ENCODE assay signal across 28 mouse cellular contexts in the genomic region with DNA sequence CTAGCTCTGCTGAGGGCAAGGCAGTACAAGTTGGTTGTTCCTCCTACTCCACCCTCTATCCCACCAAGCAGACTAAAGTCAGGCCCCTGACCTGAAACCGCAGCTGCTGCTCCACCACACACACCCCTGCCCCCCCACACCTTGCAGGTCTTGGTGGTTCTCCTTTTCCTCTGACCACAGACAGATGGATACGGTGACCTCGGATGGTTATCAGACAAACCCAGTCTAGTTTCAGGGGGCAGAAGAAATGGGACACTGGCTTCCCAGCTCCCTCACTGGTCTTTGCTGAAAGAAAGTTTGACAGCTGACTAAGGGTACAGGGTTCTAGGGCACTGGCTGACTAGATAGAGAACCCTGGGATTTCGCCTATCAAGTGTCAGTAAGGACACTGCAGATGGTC. TPM values are rescaled to one million over a fixed set of nuclear protein-coding genes. Genes with fewer than 3 reads are reported as not detected.
A peak's percentile ranks its signal among the peaks of the same experiment; 100 is the strongest.
DNase-seq lines count a peak whose midpoint lies in the region; ATAC-seq and TF ChIP-seq lines count a peak whose summit lies in the region.
"Had no signal": no experiment of that assay in that cellular context is flagged by ENCODE, and none has a peak within 500 bp of the region (broad histone marks: within the 10 kb centered on the region; RNA-seq: fewer than 3 reads in every experiment).

No protein-coding gene starts in this region.

- no peak overlapping the region for H3K4me2 ChIP-seq in liver, postnatal 0 days (ENCODE audit: low read depth, low read length)
- no peak overlapping the region for H3K4me2 ChIP-seq in liver, embryonic 11.5 days
- no peak overlapping the region for H3K4me2 ChIP-seq in intestine, embryonic 15.5 days (replicated peaks)
- H3K4me2 ChIP-seq: forebrain, embryonic 12.5 days; hindbrain, embryonic 12.5 days; liver, embryonic 15.5 days; lung, embryonic 15.5 days; midbrain, embryonic 13.5 days; stomach, embryonic 15.5 days had no signal

- no peaks in the 10 kb centered on the region for H3K27me3 ChIP-seq in liver, postnatal 0 days (ENCODE audit: insufficient read depth, low read length)
- H3K27me3 ChIP-seq in liver, embryonic 11.5 days (replicated peaks; ENCODE audit: control insufficient read depth, insufficient read depth, low read length) = no peaks in the 10 kb centered on the region; the same call in 1 of the 2 replicates
- 0 out of 2 replicates have a peak, but pooled peaks cover 6% of the 10 kb centered on the region for H3K27me3 ChIP-seq in intestine, embryonic 15.5 days (replicated peaks)
- H3K27me3 ChIP-seq: stomach, embryonic 15.5 days had no signal

- H3K9ac ChIP-seq in liver, postnatal 0 days (replicated peaks) = no peak overlapping the region
- no peak overlapping the region for H3K9ac ChIP-seq in liver, embryonic 11.5 days (ENCODE audit: low read depth, low read length)
- H3K9ac ChIP-seq in intestine, embryonic 15.5 days = peak overlapping the region; percentile 3; the same call in 1 of the 2 replicates
- H3K9ac ChIP-seq: forebrain, embryonic 12.5 days; forebrain, postnatal 0 days; hindbrain, embryonic 12.5 days; liver, embryonic 15.5 days; lung, embryonic 15.5 days; midbrain, embryonic 13.5 days; stomach, embryonic 15.5 days had no signal

- no peaks in the 10 kb centered on the region for H3K36me3 ChIP-seq in liver, postnatal 0 days (replicated peaks; ENCODE audit: insufficient read depth, low read length)
- H3K36me3 ChIP-seq in liver, embryonic 11.5 days (ENCODE audit: control insufficient read depth, insufficient read depth, low read length) = no peaks in the 10 kb centered on the region
- no peaks in the 10 kb centered on the region for H3K36me3 ChIP-seq in intestine, embryonic 15.5 days
- H3K36me3 ChIP-seq: forebrain, embryonic 12.5 days; hindbrain, embryonic 12.5 days; liver, embryonic 15.5 days; lung, embryonic 15.5 days; midbrain, embryonic 13.5 days; stomach, embryonic 15.5 days had no signal

- no peaks in the 10 kb centered on the region for H3K9me3 ChIP-seq in liver, postnatal 0 days (ENCODE audit: low read length)
- H3K9me3 ChIP-seq in liver, embryonic 11.5 days (ENCODE audit: control insufficient read depth, low read length) = no peaks in the 10 kb centered on the region
- H3K9me3 ChIP-seq in intestine, embryonic 15.5 days = no peaks in the 10 kb centered on the region
- H3K9me3 ChIP-seq: forebrain, embryonic 12.5 days; hindbrain, embryonic 12.5 days; liver, embryonic 15.5 days; lung, embryonic 15.5 days; megakaryocyte, embryonic 14.5 days; midbrain, embryonic 13.5 days; stomach, embryonic 15.5 days had no signal

- 34% methylated on average over 4 of the region's 4 CpGs for WGBS in liver, postnatal 0 days (ENCODE audit: insufficient replicate concordance)
- 31% methylated on average over 4 of the region's 4 CpGs for WGBS in liver, embryonic 11.5 days
- 80% methylated on average over 4 of the region's 4 CpGs for WGBS in intestine, embryonic 15.5 days

- no peak for ATAC-seq in liver, postnatal 0 days
- no peak for ATAC-seq in liver, embryonic 11.5 days (replicated peaks; ENCODE audit: low FRiP score)
- no peak for ATAC-seq in intestine, embryonic 15.5 days
- ATAC-seq: forebrain, postnatal 0 days; midbrain, embryonic 13.5 days had no signal

- H3K4me1 ChIP-seq in liver, postnatal 0 days (ENCODE audit: insufficient read depth) = peaks cover 4% of the 10 kb centered on the region
- H3K4me1 ChIP-seq in liver, embryonic 11.5 days (replicated peaks; ENCODE audit: control insufficient read depth, insufficient read depth, low read length) = peaks cover 24% of the 10 kb centered on the region
- H3K4me1 ChIP-seq in intestine, embryonic 15.5 days (replicated peaks) = peaks cover 12% of the 10 kb centered on the region
- H3K4me1 ChIP-seq: stomach, embryonic 15.5 days had no signal

- peak; percentile 33 for DNase-seq in liver, postnatal 0 days
- DNase-seq in liver, embryonic 11.5 days (ENCODE audit: low spot score) = no peak
- peak; percentile 68 for DNase-seq in MEL-GATA-1-ER (ENCODE audit: extremely low read depth, low read depth)
- DNase-seq in Muller cell, postnatal 12 days (ENCODE audit: inconsistent ontology term) = no peak
- no peak for DNase-seq in embryo, embryonic 9.5 days (ENCODE audit: extremely low spot score)
- no peak for DNase-seq in cerebellum, adult 18-20 months
- DNase-seq: adrenal gland, postnatal 25 days; cerebellum, adult 8-10 months; forebrain, postnatal 0 days; heart, postnatal 14 days; layer of hippocampus, postnatal 36 days; left cerebral cortex, postnatal 4 days; retina, postnatal 1 day; right cerebral cortex, postnatal 14 days had no signal

- TF ChIP-seq CTCF in liver, postnatal 0 days (IDR thresholded peaks at IDR 0.05; ENCODE audit: low read depth) = no peak

- H3K4me3 ChIP-seq in liver, postnatal 0 days (ENCODE audit: low read depth, low read length) = no peak overlapping the region
- H3K4me3 ChIP-seq in liver, embryonic 11.5 days (ENCODE audit: low read depth, low read length) = no peak overlapping the region
- H3K4me3 ChIP-seq in intestine, embryonic 15.5 days (replicated peaks) = no peak overlapping the region
- H3K4me3 ChIP-seq: forebrain, embryonic 12.5 days; hindbrain, embryonic 12.5 days; liver, embryonic 15.5 days; lung, embryonic 15.5 days; megakaryocyte, embryonic 14.5 days; midbrain, embryonic 13.5 days; stomach, embryonic 15.5 days had no signal

- TF ChIP-seq EP300 in liver, postnatal 0 days (IDR thresholded peaks at IDR 0.05; ENCODE audit: low read depth) = no peak

- H3K27ac ChIP-seq in liver, postnatal 0 days (ENCODE audit: low read depth) = no peak overlapping the region
- H3K27ac ChIP-seq in liver, embryonic 11.5 days (ENCODE audit: low read depth, low read length) = no peak overlapping the region
- no peak overlapping the region for H3K27ac ChIP-seq in intestine, embryonic 15.5 days
- H3K27ac ChIP-seq: forebrain, embryonic 12.5 days; hindbrain, embryonic 12.5 days; liver, embryonic 15.5 days; lung, embryonic 15.5 days; midbrain, embryonic 13.5 days; stomach, embryonic 15.5 days had no signal

RNA-seq across cellular contexts. Expression of a gene that starts 0.7 kb away (rescaled TPM):
- polyA plus RNA-seq in liver, postnatal 0 days (2015; fragmentation: Nextera tagmentation; extraction: Ambion mirVana) = not detected in 2 replicates
- 0.07 TPM in 1 of 2 replicates, not detected in the other for polyA plus RNA-seq in liver, embryonic 11.5 days (2014; fragmentation: Nextera tagmentation; extraction: Ambion mirVana)
- polyA plus RNA-seq in intestine, embryonic 15.5 days (2015; fragmentation: Nextera tagmentation; extraction: Ambion mirVana) = 5.0 and 5.6 TPM in 2 replicates
- polyA plus RNA-seq: embryonic facial prominence, embryonic 14.5 days; forebrain, embryonic 12.5 days; forebrain, postnatal 0 days; gonadal fat pad, adult 2 months; heart, embryonic 14.5 days; hindbrain, embryonic 12.5 days; limb, embryonic 14.5 days; liver, embryonic 15.5 days; lung, embryonic 15.5 days; midbrain, embryonic 13.5 days; neural tube, embryonic 14.5 days had no signal

RNA-seq across cellular contexts. Expression of a gene that starts 3.2 kb away (rescaled TPM):
- not detected in 2 replicates for polyA plus RNA-seq in liver, postnatal 0 days (2015; fragmentation: Nextera tagmentation; extraction: Ambion mirVana)
- 0.10 and 0.21 TPM in 2 replicates for polyA plus RNA-seq in liver, embryonic 11.5 days (2014; fragmentation: Nextera tagmentation; extraction: Ambion mirVana)
- polyA plus RNA-seq in intestine, embryonic 15.5 days (2015; fragmentation: Nextera tagmentation; extraction: Ambion mirVana) = 0.14 and 0.29 TPM in 2 replicates
- polyA plus RNA-seq: embryonic facial prominence, embryonic 14.5 days; forebrain, embryonic 12.5 days; forebrain, postnatal 0 days; heart, embryonic 14.5 days; hindbrain, embryonic 12.5 days; liver, embryonic 15.5 days; lung, embryonic 15.5 days; midbrain, embryonic 13.5 days; neural tube, embryonic 14.5 days; small intestine, adult 2 months had no signal

RNA-seq across cellular contexts. Expression of a gene that starts 8.6 kb away (rescaled TPM):
- 0.11 TPM in 1 of 2 replicates, not detected in the other for polyA plus RNA-seq in liver, postnatal 0 days (2015; fragmentation: Nextera tagmentation; extraction: Ambion mirVana)
- 7.7 and 8.1 TPM in 2 replicates for polyA plus RNA-seq in liver, embryonic 11.5 days (2014; fragmentation: Nextera tagmentation; extraction: Ambion mirVana)
- 19.0 and 24.8 TPM in 2 replicates for polyA plus RNA-seq in intestine, embryonic 15.5 days (2015; fragmentation: Nextera tagmentation; extraction: Ambion mirVana)

RNA-seq across cellular contexts. Expression of a gene that starts 8.8 kb away (rescaled TPM):
- not detected in 2 replicates for polyA plus RNA-seq in liver, postnatal 0 days (2015; fragmentation: Nextera tagmentation; extraction: Ambion mirVana)
- polyA plus RNA-seq in liver, embryonic 11.5 days (2014; fragmentation: Nextera tagmentation; extraction: Ambion mirVana) = not detected in 2 replicates
- polyA plus RNA-seq in intestine, embryonic 15.5 days (2015; fragmentation: Nextera tagmentation; extraction: Ambion mirVana) = 1.4 and 2.3 TPM in 2 replicates
- polyA plus RNA-seq: forebrain, embryonic 12.5 days; forebrain, postnatal 0 days; heart, embryonic 14.5 days; hindbrain, embryonic 12.5 days; liver, embryonic 15.5 days; midbrain, embryonic 13.5 days had no signal

RNA-seq across cellular contexts. Expression of a gene that starts 8.9 kb away (rescaled TPM):
- polyA plus RNA-seq in liver, postnatal 0 days (2015; fragmentation: Nextera tagmentation; extraction: Ambion mirVana) = 263 and 294 TPM in 2 replicates
- 823 and 870 TPM in 2 replicates for polyA plus RNA-seq in liver, embryonic 11.5 days (2014; fragmentation: Nextera tagmentation; extraction: Ambion mirVana)
- 600 and 657 TPM in 2 replicates for polyA plus RNA-seq in intestine, embryonic 15.5 days (2015; fragmentation: Nextera tagmentation; extraction: Ambion mirVana)

Comparison
In these comparisons a context has a peak if more than half of its experiments do, and no peak if none do; other contexts are left out.
1. DNase-seq: peak in liver, postnatal 0 days (single experiment) and MEL-GATA-1-ER (single experiment); none in liver, embryonic 11.5 days (single experiment), Muller cell, postnatal 12 days (single experiment), embryo, embryonic 9.5 days (single experiment) and cerebellum, adult 18-20 months (0 of 2).